In genomic region chr2:91984906-91985525, GRCm38 (mm10) we compare ENCODE assay signal across 9 mouse cellular contexts. TPM values are rescaled to one million over a fixed set of nuclear protein-coding genes. Genes with fewer than 3 reads are reported as not detected.
DNase-seq lines count a peak whose midpoint lies in the region; ATAC-seq and TF ChIP-seq lines count a peak whose summit lies in the region.
"Had no signal": no experiment of that assay in that cellular context is flagged by ENCODE, and none has a peak within 500 bp of the region (broad histone marks: within the 10 kb centered on the region; RNA-seq: fewer than 3 reads in every experiment).

No protein-coding gene starts in this region.

- H3K4me3 ChIP-seq in gastrocnemius, adult 2 months, result peak overlapping the region; percentile 47; the same call in 1 of the 2 replicates
- H3K4me3 ChIP-seq in forebrain, embryonic 15.5 days, result no peak overlapping the region
- H3K4me3 ChIP-seq in liver, embryonic 15.5 days (replicated peaks), result 0 out of 2 replicates have a peak overlapping the region, but pooled peaks have one; percentile 14

- no peak overlapping the region for H3K9ac ChIP-seq in forebrain, embryonic 15.5 days (replicated peaks)
- no peak overlapping the region for H3K9ac ChIP-seq in liver, embryonic 15.5 days

- H3K9me3 ChIP-seq in forebrain, embryonic 15.5 days, result no peaks in the 10 kb centered on the region
- no peaks in the 10 kb centered on the region for H3K9me3 ChIP-seq in liver, embryonic 15.5 days (replicated peaks)

- H3K36me3 ChIP-seq in forebrain, embryonic 15.5 days, result no peaks in the 10 kb centered on the region
- H3K36me3 ChIP-seq in liver, embryonic 15.5 days (replicated peaks), result no peaks in the 10 kb centered on the region

- ATAC-seq in forebrain, embryonic 15.5 days (replicated peaks), result no peak
- no peak; the same call in 1 of the 2 replicates for ATAC-seq in liver, embryonic 15.5 days (ENCODE audit: insufficient read depth)

- no peaks in the 10 kb centered on the region for H3K27me3 ChIP-seq in forebrain, embryonic 15.5 days
- 0 out of 2 replicates have a peak, but pooled peaks cover 5% of the 10 kb centered on the region for H3K27me3 ChIP-seq in liver, embryonic 15.5 days

- WGBS in forebrain, embryonic 15.5 days, result 42% methylated on average over 9 of the region's 9 CpGs
- 39% methylated on average over 9 of the region's 9 CpGs for WGBS in liver, embryonic 15.5 days (ENCODE audit: insufficient replicate concordance)

- no peak for TF ChIP-seq CTCF in gastrocnemius, adult 2 months (IDR thresholded peaks at IDR 0.05)

- H3K4me2 ChIP-seq in forebrain, embryonic 15.5 days (replicated peaks), result no peak overlapping the region
- H3K4me2 ChIP-seq in liver, embryonic 15.5 days, result peak overlapping the region; percentile 55; the same call in 1 of the 2 replicates

- DNase-seq in gastrocnemius, adult 2 months, result no peak
- no peak for DNase-seq in gastrocnemius, postnatal 14 days
- DNase-seq in 416B (ENCODE audit: low read depth), result peak; percentile 62
- DNase-seq in right cerebral cortex, postnatal 36 days (ENCODE audit: low spot score in 2 of 2), result no peak
- DNase-seq in frontal cortex, postnatal 14 days (ENCODE audit: low spot score in 2 of 2), result no peak
- DNase-seq in ovary, postnatal 14 days (ENCODE audit: low spot score), result no peak
- DNase-seq: cerebellum, postnatal 36 days had no signal

- H3K27ac ChIP-seq in gastrocnemius, adult 2 months, result peak overlapping the region; percentile 66
- 0 out of 2 replicates have a peak overlapping the region, but pooled peaks have one; percentile 39 for H3K27ac ChIP-seq in forebrain, embryonic 15.5 days (replicated peaks)
- peak overlapping the region; percentile 33 for H3K27ac ChIP-seq in liver, embryonic 15.5 days (replicated peaks)

- intact Hi-C loops in gastrocnemius, adult 2 months (cut with DNase I), result loop anchor here (5.0 to 10.0 kb wide), 4 partner anchors 37 to 452 kb away; partner anchors contain the start of gene Creb3l1
- intact Hi-C loops in gastrocnemius, postnatal 14 days (cut with DNase I; ENCODE audit: low total_unique reads), result loop anchor here (5.0 kb wide), 2 partner anchors 72 to 452 kb away; no protein-coding TSS in a partner anchor

- H3K4me1 ChIP-seq in forebrain, embryonic 15.5 days, result peaks cover 11% of the 10 kb centered on the region
- peaks cover 21% of the 10 kb centered on the region for H3K4me1 ChIP-seq in liver, embryonic 15.5 days (replicated peaks)

RNA-seq across cellular contexts. Expression of gene Dgkz, which starts 9.4 kb away (rescaled TPM):
- 10 to 100 TPM; 33.7 to 37.5 TPM for total RNA-seq in gastrocnemius, adult 2 months (2021)
- 10 to 100 TPM; 38.6 to 42.4 TPM for total RNA-seq in gastrocnemius, postnatal 14 days (2021)
- 27.6 and 28.2 TPM in 2 replicates for polyA plus RNA-seq in forebrain, embryonic 15.5 days (2015; fragmentation: Nextera tagmentation; extraction: Ambion mirVana)
- 21.2 and 26.6 TPM in 2 replicates for polyA plus RNA-seq in liver, embryonic 15.5 days (2015; fragmentation: Nextera tagmentation; extraction: Ambion mirVana)

RNA-seq across cellular contexts. Expression of gene Creb3l1, which starts 39.3 kb away (rescaled TPM):
- total RNA-seq in gastrocnemius, adult 2 months (2021), result 1 to 10 TPM; 2.2 to 6.6 TPM
- 10 to 100 TPM; 14.7 to 22.6 TPM for total RNA-seq in gastrocnemius, postnatal 14 days (2021)
- 0.92 and 1.0 TPM in 2 replicates for polyA plus RNA-seq in forebrain, embryonic 15.5 days (2015; fragmentation: Nextera tagmentation; extraction: Ambion mirVana)
- polyA plus RNA-seq in liver, embryonic 15.5 days (2015; fragmentation: Nextera tagmentation; extraction: Ambion mirVana), result 1.1 and 1.3 TPM in 2 replicates

RNA-seq across cellular contexts. Expression of gene Gm9821, which starts 39.5 kb away (rescaled TPM):
- total RNA-seq in gastrocnemius, adult 2 months (2021), result not detected
- not detected for total RNA-seq in gastrocnemius, postnatal 14 days (2021)
- 0.15 and 0.32 TPM in 2 replicates for polyA plus RNA-seq in forebrain, embryonic 15.5 days (2015; fragmentation: Nextera tagmentation; extraction: Ambion mirVana)
- 0.89 and 1.1 TPM in 2 replicates for polyA plus RNA-seq in liver, embryonic 15.5 days (2015; fragmentation: Nextera tagmentation; extraction: Ambion mirVana)

RNA-seq across cellular contexts. Expression of gene Mdk, which starts 52.9 kb away (rescaled TPM):
- total RNA-seq in gastrocnemius, adult 2 months (2021), result under 1 TPM; 0.51 to 0.92 TPM
- total RNA-seq in gastrocnemius, postnatal 14 days (2021), result 10 to 100 TPM; 12.1 to 20.7 TPM
- polyA plus RNA-seq in forebrain, embryonic 15.5 days (2015; fragmentation: Nextera tagmentation; extraction: Ambion mirVana), result 347 and 357 TPM in 2 replicates
- polyA plus RNA-seq in liver, embryonic 15.5 days (2015; fragmentation: Nextera tagmentation; extraction: Ambion mirVana), result 15.2 and 17.1 TPM in 2 replicates

RNA-seq across cellular contexts. Expression of gene Chrm4, which starts 58.0 kb away (rescaled TPM):
- not detected for total RNA-seq in gastrocnemius, adult 2 months (2021)
- not detected for total RNA-seq in gastrocnemius, postnatal 14 days (2021)
- 1.5 and 1.8 TPM in 2 replicates for polyA plus RNA-seq in forebrain, embryonic 15.5 days (2015; fragmentation: Nextera tagmentation; extraction: Ambion mirVana)
- polyA plus RNA-seq in liver, embryonic 15.5 days (2015; fragmentation: Nextera tagmentation; extraction: Ambion mirVana), result 0.13 TPM in 1 of 2 replicates, not detected in the other
